Mouse (Mus musculus) gastrocnemius, postnatal 4 days (tissue): ENCODE measurements around the gene Fpgs. TPM values are rescaled to one million over a fixed set of nuclear protein-coding genes. Genes with fewer than 3 reads are reported as not detected.

ENCODE experiments used
- DNase-seq, 2 experiments: peaks; one replicate each; pipeline ENCODE4 v3.0.0; 2021 to 2022; ENCODE audit warnings: low spot score in 2 of 2, mixed read lengths in 2 of 2
- total RNA-seq, 2 experiments: library from RNA; stranded (reverse); gene quantifications; 2 replicates each; pipeline ENCODE4 v1.2.3; 2021

Fpgs gene
- total RNA-seq, 2 experiments from 2014 or later = 18.7 to 22.4 TPM

DNA sequence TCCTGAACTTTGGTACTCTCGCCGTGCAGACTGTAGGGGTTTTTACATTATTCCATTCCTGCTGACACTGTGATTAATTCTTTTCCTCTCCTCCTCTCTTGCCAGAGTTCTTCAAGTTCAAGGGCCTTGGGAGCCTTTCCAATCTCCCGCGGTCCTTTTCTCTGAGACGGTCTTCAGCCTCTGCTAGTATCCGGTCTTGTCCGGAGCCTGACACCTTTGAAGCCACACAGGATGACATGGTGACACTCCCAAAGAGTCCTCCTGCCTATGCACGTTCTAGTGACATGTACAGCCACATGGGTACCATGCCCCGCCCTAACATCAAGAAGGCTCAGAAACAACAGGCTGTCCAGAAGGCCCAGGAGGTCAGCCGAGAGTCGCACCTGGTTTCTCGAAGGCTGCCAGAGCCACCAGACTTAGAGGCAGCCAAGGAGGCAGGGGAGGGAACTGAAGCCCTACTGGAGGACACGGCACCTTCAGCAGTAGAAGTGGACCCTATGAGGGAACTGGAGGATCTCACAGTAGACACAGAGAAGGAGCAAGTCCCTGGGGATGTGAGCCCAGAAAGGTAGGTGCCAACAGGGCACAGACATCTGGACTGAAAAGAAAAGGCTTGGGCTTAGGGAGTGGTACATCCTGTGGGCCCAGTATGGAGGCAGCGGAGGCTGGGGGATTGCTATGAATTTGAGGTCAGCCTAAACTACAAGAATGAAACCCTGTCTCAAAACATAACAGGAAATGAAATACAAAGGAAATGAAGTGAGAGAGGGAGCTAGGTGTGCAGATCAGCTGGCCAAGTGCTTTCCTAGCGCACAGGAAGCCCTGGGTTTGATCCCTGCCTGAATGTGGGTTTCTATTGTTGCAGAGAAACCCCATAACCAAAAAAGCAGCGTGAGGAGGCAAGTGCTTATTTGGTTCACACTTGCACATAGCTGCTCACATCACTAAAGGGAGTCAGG is 21.2 kb upstream of the Fpgs start:
- no peak for DNase-seq

DNA sequence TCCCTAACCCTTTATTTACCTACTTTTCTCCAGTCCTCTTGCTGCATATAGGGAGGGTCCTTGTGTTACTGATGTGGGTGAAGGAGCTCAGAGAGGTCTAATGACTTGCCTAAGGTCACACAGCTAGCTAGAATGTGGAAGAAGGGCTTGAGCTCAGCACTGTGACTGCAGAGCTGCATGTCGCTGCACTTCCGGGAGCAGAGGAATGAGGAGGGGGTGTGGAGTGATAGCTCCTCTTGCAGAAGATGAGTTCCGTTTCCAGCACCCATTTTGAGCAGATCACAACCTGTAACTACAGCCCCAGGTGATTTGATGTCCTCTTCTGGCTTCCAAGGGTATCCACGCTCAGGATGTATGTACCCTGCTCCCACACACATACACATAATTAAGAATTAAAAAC is 20.2 kb upstream of the Fpgs start:
- DNase-seq = no peak

DNA sequence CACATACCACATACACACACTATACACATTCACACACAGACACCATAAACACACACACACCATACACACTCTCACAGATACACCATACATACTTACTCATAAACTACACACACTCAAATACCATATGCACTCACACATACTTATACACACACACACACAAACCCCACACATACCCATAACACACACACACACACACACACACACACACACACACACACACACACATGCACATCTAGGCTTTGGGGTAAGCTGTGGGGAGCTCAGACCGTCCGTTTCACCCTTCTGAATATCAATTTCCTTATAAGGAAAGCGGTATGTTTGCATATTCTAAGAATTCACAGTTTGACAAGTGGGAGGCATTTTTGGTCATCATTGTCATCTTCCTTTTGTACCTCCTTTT is 18.6 kb upstream of the Fpgs start:
- DNase-seq = no peak

DNA sequence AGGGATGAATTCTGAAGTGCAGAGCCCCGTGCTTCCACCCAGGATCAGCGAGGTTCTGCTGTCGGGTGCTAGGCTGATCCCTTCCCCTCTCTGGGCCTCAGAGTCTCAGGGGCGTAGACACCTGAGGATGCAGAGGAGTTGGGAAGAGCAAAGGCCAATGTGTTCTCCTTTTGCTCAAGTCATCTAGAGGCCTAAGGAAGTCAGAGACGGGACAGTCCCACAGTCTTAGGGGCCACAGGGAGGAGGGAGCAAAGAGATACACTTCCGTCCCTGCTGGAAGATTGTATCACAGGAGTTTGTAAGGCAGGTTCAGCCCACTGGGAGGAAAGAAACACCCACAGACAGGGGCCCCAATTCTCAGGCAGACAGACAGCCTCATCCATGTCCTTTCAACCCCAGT is 18.1 kb upstream of the Fpgs start:
- no peak for DNase-seq

DNA sequence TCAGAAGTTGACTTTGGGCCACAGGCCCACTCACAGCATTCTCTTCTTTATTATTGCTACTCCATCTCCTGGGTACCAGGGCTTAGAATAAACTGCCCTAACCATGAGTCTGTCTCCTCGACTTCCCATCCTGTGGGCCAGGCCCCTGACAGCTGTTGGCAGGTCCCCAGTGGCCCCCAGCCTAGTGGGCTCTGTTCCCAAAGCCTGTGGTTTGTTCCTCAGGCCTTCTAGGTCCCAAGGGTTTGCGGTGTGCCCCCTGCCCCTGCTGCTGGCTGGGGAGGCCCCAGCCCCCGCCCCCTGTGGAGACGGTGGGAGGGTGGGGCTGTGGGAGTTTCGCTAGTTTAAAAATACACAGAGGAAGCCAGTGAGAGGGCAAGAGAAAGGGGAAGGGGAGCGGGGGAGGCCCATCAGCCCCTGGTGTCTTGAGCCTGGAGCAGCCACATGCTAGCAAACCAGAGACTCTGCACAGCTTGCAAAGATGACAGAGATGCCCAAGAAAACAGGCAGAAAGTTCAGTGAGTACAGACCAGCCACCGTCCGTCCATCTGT is 16.8 kb upstream of the Fpgs start, which contains the start of gene Sh2d3c:
Gene Sh2d3c, plus strand, starts transcription at position 375 of the 549 bp plus-strand sequence.
- DNase-seq = no peak

DNA sequence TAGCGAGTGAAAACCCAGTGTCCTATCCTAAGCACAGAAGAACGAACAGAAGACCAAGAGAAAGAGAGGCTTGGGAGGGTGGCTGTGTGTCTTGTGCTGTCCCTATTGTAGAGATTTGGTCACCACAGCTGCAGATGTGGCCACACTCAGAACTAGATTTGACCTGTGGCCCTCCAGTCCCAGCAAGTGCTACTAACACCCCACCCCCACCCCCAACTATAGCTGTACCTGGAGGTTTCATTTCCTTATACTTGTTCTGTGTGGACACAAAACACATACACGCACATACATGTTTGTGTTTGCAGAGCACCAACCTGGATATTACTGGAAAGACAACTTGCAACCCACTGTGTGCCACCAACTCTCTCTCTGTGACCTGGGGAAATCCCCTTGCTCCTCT is 16.1 kb upstream of the Fpgs start:
- no peak for DNase-seq

DNA sequence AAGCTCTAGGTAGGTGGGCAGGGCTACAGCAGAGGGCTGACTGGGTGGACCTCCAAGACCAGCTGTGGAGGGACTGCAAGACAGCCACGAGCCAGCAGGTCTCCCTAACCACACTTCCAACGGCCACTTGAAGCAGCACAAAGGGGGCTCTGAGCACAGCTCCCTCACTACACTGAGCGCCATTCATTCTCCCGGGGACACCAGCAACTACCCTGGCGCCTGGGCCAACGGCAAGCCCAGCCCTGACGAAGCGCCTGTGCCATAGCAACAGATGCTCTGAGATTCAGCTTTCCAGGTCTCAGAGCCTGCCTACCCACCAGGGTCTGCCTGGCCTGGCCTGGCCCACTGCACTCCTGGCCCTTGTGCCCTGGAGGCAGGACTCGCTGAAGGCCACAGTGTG is 14.8 kb upstream of the Fpgs start:
- DNase-seq = no peak

DNA sequence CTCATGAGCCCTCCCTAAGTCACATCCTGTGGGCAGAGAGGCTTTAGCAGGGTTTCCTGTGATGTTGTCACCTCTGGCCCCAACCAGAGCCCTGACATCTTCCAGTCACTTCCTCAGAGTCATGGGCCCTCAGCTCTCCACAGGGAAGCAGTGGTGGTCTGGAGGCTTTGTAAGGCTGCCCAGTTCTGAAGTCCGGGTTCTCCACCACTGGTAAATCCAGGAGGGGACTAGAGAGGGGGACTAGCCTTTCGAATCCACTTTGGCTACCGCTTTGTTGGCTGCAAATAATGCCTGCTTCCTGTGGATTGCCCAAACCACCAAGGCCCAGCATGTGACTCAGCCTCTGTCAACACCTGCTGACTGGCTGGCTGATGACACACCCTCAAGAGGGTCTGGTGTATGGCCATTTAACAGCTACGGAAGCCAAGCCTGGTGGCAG is 11.1 kb upstream of the Fpgs start:
- DNase-seq = no peak

DNA sequence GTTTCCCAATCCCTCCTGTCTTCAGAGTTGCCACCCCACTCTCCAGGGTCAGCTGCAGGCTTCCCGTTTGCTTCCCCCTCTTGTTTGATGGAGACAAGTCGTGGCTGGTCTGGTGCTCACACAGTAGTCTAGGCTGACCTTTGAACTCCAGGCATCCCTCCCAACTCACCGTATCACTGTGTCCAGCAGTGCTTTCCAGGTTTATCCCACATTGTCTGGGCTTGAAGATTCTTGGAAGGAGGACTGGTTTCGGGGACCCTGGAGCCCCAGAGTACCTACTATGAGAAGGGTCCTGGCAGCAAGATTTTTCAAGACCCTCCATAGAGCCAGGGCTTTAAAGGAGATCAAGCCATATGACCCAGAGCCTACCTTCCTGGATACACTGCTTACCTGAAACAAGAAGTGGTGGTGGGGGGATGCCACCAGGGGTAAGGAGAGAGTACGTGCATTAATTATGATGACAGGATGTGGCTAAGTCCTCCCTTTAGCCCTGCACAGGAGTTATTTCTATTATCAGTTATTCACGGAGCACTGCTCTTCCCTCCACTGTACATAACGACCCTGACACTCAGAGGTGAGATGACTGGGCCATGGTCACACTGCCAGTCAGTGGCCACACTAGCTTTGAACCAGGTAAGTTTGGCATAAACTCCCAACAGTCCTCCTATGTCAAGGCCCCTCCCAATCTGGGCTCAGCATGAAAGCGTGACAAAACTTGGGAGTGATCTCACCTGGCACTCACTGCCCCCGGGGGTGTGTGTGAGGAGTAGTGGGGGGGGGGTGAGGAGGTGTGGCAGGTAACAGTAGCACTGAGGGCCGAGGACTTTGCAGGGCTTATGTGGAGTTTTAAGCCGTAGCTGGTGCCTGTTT is 10.4 kb upstream of the Fpgs start:
- no peak for DNase-seq

DNA sequence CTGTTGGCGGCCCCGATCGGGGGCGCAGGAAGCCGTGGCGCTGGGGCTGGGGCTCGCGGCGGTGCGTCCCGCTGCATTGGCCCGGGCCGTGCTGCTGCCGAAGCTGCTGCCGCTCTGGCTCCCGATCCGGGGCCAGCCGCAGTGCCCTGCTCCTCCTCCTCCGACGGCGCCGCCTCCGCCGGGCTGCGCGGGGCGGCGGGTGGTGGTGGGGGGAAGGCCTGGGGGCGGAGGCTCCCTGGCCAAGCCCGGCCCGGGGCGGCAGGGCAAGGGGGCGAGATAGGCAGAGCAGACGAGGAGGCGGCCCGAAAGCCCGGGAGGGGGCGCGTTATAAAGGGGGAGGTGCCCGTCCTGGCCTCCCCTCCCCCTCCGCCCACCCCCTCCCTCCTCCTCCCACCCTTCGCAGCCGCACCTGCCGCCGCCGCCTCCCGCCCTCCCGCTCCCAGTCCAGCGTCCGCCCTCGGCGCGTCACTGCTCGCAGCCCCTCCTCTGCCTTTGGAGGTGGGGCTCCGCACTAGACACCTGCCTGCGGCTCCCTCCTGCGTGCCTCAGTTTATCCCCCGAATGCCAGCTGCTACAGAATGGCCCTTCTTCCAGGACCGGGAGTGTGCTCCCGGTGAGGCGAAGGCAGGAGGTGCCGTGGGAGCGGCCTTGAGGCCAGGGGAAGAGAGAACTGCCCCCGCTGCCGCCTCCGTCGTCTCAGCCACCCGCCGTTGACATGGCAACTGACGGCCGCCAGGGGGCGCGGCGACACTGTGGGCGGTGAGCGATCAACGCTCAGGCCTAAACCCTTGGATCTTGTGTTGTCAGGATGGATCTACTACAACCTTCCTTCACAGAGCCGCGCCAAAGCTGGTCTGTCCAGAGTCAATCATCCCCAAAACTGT is 9.2 kb upstream of the Fpgs start, which contains the start of gene Cdk9:
Gene Cdk9, minus strand, starts transcription at position 143 of the 884 bp plus-strand sequence.
- peak; percentile 93 for DNase-seq

DNA sequence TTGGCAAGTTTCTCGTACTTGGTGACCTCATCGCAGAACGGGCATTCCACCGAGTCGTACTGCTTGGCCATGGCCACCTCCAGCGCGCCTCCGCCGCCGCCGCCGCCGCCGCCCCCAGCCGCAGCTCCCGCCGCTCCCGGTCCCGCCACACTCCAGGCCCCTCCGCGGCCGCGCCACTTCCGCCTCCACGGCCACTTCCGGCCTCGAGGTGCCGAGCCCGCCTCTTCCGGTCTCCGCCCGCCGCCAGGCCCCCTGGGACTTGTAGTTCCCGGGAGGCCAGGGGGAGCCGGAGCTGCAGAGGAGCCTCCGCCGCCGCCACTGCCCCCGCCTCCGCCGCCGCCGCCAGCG is 8.6 kb upstream of the Fpgs start:
- peak; percentile 94 to 96 for DNase-seq

DNA sequence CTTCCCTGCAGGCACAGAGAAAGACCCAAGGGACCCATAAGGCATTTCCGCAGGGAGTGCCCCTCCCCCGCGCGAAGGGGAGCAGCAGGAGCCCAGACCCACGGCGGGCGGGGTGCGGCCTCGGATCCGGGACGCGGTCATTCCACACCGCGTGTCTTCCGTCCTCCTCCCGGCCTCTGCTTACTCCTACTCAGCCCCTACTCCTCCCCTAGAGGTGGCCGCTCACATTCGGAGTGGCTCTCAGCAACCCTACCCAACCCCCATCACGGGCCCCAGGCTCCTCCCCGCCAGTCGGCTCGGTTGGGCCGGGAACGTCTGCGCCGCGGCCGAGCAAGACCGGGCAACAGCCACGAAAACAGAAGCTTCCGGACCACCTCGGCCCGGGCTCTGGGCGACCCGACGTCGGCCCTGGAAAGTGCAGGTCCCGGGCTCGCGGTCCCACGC is 8.2 kb upstream of the Fpgs start:
- peak; percentile 45 to 82 for DNase-seq

DNA sequence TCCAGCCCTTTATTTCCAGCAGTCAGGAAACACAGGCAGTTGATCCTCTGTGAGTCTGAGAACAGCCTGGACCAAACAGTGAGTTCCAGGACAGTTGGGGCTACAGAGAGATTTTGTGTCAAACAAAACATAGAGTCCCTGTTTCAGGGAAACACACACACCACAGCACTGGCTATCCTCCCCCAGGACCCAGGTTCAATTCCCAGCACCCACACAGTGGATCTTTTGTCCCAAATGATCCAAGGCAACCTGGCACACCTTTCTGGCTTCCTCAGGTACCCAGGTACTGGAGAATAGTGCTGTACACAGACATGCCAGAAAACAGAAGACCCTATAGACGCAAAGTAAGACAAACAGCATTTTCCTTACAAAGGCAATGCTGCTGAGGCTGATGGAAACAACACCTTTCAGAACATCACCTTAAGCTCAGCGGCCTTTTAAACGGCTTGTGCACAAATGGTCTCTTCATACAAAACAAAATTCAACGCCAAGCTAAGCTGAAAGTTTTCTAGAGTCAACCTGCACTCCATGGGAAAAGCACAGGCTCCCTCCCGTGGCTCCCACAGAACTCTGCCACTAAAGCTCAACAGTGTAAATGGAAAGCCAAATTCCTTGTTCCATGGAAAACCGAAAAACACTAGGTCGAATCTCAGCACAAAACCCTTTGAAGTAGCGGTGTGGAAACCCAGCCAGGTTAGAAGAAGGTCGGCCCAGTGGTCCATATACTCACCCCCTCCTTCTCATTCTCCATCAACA is 7.5 kb upstream of the Fpgs start:
- no peak for DNase-seq

DNA sequence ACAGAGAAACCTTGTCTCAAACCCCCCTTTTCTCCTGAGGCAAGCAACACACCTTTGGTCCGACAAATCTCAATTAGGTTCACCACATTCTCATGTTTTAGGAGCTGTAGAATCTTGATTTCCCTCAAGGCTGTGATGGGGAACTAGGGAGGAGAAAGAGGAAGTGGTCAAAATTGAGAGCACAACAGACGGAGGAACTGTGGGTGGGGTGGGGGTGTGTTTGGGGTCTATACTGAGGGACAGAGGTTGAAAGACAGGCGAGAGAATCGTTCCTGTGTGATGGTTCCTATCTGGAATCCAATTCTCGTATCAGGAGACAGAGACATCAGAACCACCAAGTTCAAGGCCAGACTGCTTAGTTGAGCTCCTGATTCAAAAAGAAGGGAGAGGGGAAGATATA is 6.5 kb upstream of the Fpgs start:
- no peak for DNase-seq

DNA sequence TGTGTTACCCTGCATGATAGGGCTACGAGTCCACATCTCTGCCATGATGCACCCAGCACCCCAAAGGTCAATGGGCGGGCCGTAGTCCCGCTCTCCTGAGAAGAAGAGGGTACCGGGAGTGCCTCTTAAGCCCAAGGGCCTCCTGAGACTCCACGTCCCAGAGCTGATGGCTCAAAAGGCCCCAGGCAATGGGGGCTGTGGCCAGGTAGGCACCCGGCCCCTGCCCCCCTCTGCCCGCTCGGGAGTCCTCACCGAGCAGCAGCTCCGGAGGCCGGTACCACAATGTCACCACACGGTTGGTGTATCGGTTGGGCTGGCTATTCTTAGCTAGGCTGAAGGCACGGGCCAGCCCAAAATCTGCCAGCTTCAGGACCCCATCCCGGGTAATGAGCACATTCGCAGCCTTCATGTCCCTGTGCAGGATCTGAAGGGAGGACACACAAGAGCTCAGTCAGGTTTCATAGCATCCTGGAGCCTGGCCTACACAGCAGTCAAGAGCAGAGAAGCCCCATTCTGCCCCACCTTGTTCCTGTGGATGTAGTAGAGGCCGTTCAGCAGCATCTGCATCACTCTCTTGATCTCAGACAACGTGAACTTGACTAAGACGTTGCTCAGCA is 5.7 kb upstream of the Fpgs start:
- no peak for DNase-seq

DNA sequence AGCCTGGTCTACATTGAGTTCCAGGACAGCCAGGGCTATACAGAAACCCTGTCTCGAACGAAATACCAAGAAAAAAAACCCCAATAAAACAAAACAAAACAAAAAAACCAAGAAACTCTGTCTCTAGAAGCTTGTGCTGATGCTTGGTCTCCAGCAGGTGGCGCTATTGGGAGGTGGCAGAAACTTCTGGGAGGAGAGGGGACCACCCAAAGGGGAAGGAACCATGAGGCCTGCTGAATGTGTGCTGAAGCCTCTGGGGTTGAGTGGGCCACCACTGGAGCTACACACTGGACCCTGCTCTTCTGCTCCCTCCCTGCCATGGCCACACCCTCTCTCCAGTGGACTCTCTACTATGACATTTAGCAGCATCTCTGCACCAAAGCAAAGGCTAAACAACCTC is 4.7 kb upstream of the Fpgs start:
- DNase-seq = peak; percentile 59 to 73

DNA sequence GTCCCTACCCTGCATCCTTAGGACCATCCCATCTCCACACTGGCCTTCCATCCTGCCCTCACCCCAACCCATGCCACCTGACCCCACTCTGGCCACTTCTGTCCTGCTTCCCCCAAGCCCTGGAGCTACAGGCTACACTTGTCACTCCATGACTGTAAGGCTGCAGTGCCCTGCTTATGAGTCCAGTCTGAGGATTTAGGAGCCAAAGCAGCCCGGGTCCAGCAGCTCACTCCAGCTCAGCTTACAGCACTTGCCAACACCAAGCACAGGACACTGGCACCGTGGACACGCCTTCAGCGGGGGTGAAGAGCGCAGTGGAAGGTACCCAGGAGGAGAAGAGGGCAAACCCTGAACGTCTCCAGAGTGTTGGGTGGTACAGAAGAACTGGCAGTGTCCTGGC is 3.0 kb upstream of the Fpgs start:
- DNase-seq = no peak

DNA sequence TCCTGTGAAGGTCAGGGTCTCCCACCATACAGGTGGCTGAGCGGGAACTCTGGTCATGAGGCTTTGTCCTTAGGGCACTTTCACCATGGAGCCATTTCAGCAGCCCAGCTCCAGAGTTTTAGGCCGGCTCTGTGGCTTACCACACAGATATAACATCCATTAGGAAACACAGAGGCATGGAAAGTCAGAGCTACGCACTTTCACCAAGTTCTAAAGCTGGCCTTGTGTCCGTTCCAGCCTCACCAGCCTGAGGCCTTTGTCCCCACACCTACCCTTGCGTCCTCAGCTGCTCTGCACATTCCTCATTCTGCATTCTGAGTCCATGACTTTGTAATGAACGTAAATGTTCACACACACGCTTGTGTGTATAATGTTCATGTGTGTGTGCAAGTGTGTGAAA is 1.1 kb upstream of the Fpgs start:
- no peak for DNase-seq

DNA sequence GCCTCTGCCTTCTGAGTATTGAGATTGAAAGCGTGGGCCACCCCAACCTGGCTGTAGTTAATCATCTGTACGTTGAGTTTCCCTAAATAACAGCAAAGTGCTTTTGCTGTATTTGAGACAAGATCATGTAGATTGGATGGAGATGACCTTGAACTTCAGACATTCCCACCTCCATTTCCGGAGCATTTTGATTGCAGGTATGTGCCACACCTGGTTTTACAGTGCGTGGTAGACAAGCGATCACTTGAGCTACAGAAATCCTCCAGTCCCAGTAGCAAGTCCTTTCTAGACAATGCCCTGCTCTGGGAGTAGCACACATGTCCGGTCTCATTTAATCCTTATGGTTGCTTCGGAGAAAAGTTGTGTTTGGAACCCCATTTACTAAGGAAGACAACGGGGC is 899 bp downstream of the Fpgs start:
- DNase-seq = no peak
